Mouse (Mus musculus) B cell, adult 62 days (primary cell): ENCODE measurements around the gene 1700018B08Rik. TPM values are rescaled to one million over a fixed set of nuclear protein-coding genes. Genes with fewer than 3 reads are reported as not detected.

Experiments used
- total RNA-seq: library from RNA; stranded (reverse); gene quantifications from 4 replicates; pipeline ENCODE4 v1.2.4, GENCODE M21; 2023

1700018B08Rik gene
- not detected in 4 replicates for total RNA-seq

GRCm38 (mm10) chr8:121544276-121544785 lies at the start of gene 1700018B08Rik:
TSS of gene 1700018B08Rik (minus strand) at chr8:121544320.

GRCm38 (mm10) chr8:121590203-121591177 lies 46.4 kb upstream of the 1700018B08Rik start, which contains the start of gene Map1lc3b:
TSS of gene Map1lc3b (plus strand) at chr8:121590361.

GRCm38 (mm10) chr8:121578676-121579451 lies 34.7 kb upstream of the 1700018B08Rik start, which contains the start of gene Fbxo31:
TSS of gene Fbxo31 (minus strand) at chr8:121578806.

Other genes starting within 250 kb of the 1700018B08Rik start
- 16.4 to 19.5 TPM (median 17.6 TPM) in 4 replicates for gene Fbxo31, start 34.5 kb upstream of the 1700018B08Rik start, total RNA-seq
- 194 to 209 TPM (median 197 TPM) in 4 replicates for gene Map1lc3b, start 46.0 kb upstream of the 1700018B08Rik start, total RNA-seq
- gene Zcchc14, start 108.6 kb upstream of the 1700018B08Rik start, total RNA-seq = 0.19 TPM in 1 of 4 replicates, not detected in the others
- gene Jph3, start 185.3 kb upstream of the 1700018B08Rik start, total RNA-seq = not detected in 4 replicates